Mouse (Mus musculus) MEL (cell line): Measurements from ENCODE around the gene Slc25a44. TPM values are rescaled to one million over a fixed set of nuclear protein-coding genes. Genes with fewer than 3 reads are reported as not detected.
A peak's percentile ranks its signal among the peaks of the same experiment; 100 is the strongest.

Source experiments
- DNase-seq: peaks from one replicate; pipeline ENCODE4 v3.0.0; 2011; ENCODE audit warnings: low read depth, low spot score
- H3K27ac ChIP-seq: 2 replicates; pipeline ENCODE4 v1.5.1; 2012; ENCODE audit warnings: low read depth, mild to moderate bottlenecking, control low read depth, low read length, moderate library complexity; ENCODE audit not compliant: control insufficient read depth
- H3K27me3 ChIP-seq, 2 experiments: fragments of 150-350 bp in 1 of 2; sonication (generic) in 1 of 2; 2 replicates each; pipeline ENCODE4 v1.6.1; 2012; ENCODE audit warnings: low read length in 2 of 2, mild to moderate bottlenecking in 2 of 2, improper control_type of control experiment in 1 of 2, moderate library complexity in 1 of 2; ENCODE audit not compliant: insufficient read depth in 2 of 2, control insufficient read depth in 1 of 2
- H3K36me3 ChIP-seq, 2 experiments: 2 replicates each; pipeline ENCODE4 v1.6.1; 2012 to 2014; ENCODE audit warnings: low read length in 2 of 2, improper control_type of control experiment in 1 of 2, inconsistent platforms in 1 of 2, mild to moderate bottlenecking in 1 of 2; ENCODE audit not compliant: insufficient read depth in 2 of 2, control insufficient read depth in 1 of 2
- H3K4me1 ChIP-seq, 2 experiments: fragments of 150-350 bp in 1 of 2; sonication (generic) in 1 of 2; 2 replicates each; pipeline ENCODE4 v1.6.1; 2012; ENCODE audit warnings: low read length in 2 of 2, improper control_type of control experiment in 1 of 2, mild to moderate bottlenecking in 1 of 2; ENCODE audit not compliant: insufficient read depth in 2 of 2, control insufficient read depth in 1 of 2
- H3K4me3 ChIP-seq, 2 experiments: fragments of 150-350 bp in 1 of 2; sonication (generic) in 1 of 2; 2 replicates each; pipeline ENCODE4 v1.5.1; 2012; ENCODE audit warnings: low read depth in 2 of 2, low read length in 2 of 2, mild to moderate bottlenecking in 2 of 2, moderate library complexity in 2 of 2, control low read depth in 1 of 2, improper control_type of control experiment in 1 of 2; ENCODE audit not compliant: control insufficient read depth in 1 of 2, insufficient read depth in 1 of 2
- H3K79me2 ChIP-seq: 2 replicates; pipeline ENCODE4 v1.6.1; 2012; ENCODE audit warnings: mild to moderate bottlenecking, low read length, moderate library complexity; ENCODE audit not compliant: control insufficient read depth, poor library complexity, insufficient read depth
- H3K9ac ChIP-seq: 2 replicates; pipeline ENCODE4 v1.6.1; 2012; ENCODE audit warnings: low read depth, mild to moderate bottlenecking, control low read depth, low read length, moderate library complexity; ENCODE audit not compliant: control insufficient read depth, poor library complexity, severe bottlenecking
- H3K9me3 ChIP-seq: fragments of 150-350 bp; sonication (generic); replicated peaks from 2 replicates; pipeline ENCODE4 v1.6.1; 2012; ENCODE audit warnings: mild to moderate bottlenecking, low read length, improper control_type of control experiment, moderate library complexity; ENCODE audit not compliant: insufficient read depth
- BHLHE40 ChIP-seq: IDR thresholded peaks from 2 replicates; pipeline ENCODE4 v1.6.1; 2012; ENCODE audit warnings: low read depth, mild to moderate bottlenecking, inconsistent platforms, low read length, improper control_type of control experiment, borderline replicate concordance
- CHD2 ChIP-seq: IDR thresholded peaks from 2 replicates; pipeline ENCODE4 v1.6.1; 2011; ENCODE audit warnings: low read length, improper control_type of control experiment
- CTCF ChIP-seq, 3 experiments: IDR thresholded peaks in 2 of 3; conservative IDR thresholded peaks in 1 of 3; 2 replicates each; pipeline ENCODE4 v1.5.1; 2011 to 2012; ENCODE audit warnings: low read length in 3 of 3, low read depth in 2 of 3, mild to moderate bottlenecking in 2 of 3, improper control_type of control experiment in 1 of 3, inconsistent platforms in 1 of 3, mixed read lengths in 1 of 3, moderate library complexity in 1 of 3; ENCODE audit not compliant: control insufficient read depth in 1 of 3, insufficient read depth in 1 of 3, poor library complexity in 1 of 3, severe bottlenecking in 1 of 3
- EP300 ChIP-seq, 2 experiments: IDR thresholded peaks; 2 replicates each; pipeline ENCODE4 v1.6.1; 2011; ENCODE audit warnings: improper control_type of control experiment in 2 of 2, low read length in 2 of 2, low read depth in 1 of 2, mild to moderate bottlenecking in 1 of 2
- ETS1 ChIP-seq: IDR thresholded peaks from 2 replicates; pipeline ENCODE4 v1.6.1; 2012; ENCODE audit warnings: low read depth, mild to moderate bottlenecking, inconsistent platforms, low read length, improper control_type of control experiment, moderate library complexity
- JUND ChIP-seq: IDR thresholded peaks from 2 replicates; pipeline ENCODE4 v1.6.1; 2011; ENCODE audit warnings: low read depth, mild to moderate bottlenecking, improper control_type of control experiment, low read length
- MAZ ChIP-seq: IDR thresholded peaks from 2 replicates; pipeline ENCODE4 v1.6.1; 2012; ENCODE audit warnings: low read depth, mild to moderate bottlenecking, inconsistent platforms, low read length, improper control_type of control experiment
- MEF2A ChIP-seq: IDR thresholded peaks from 2 replicates; pipeline ENCODE4 v1.6.1; 2014; ENCODE audit warnings: low read depth, mild to moderate bottlenecking, inconsistent platforms, low read length, improper control_type of control experiment; ENCODE audit not compliant: poor library complexity, insufficient replicate concordance, severe bottlenecking; ENCODE audit errors: extremely low read depth
- MYC ChIP-seq: IDR thresholded peaks from 2 replicates; pipeline ENCODE4 v1.6.1; 2011; ENCODE audit warnings: low read depth, mild to moderate bottlenecking, low read length, improper control_type of control experiment, moderate library complexity
- NELFE ChIP-seq: IDR thresholded peaks from 2 replicates; pipeline ENCODE4 v1.6.1; 2011; ENCODE audit warnings: low read depth, low read length, improper control_type of control experiment
- POLR2A ChIP-seq, 2 experiments: IDR thresholded peaks; 2 replicates each; pipeline ENCODE4 v1.6.1; 2011 to 2012; ENCODE audit warnings: low read length in 2 of 2, mild to moderate bottlenecking in 2 of 2, control low read depth in 1 of 2, improper control_type of control experiment in 1 of 2, low read depth in 1 of 2, moderate library complexity in 1 of 2; ENCODE audit not compliant: control insufficient read depth in 1 of 2, insufficient read depth in 1 of 2, poor library complexity in 1 of 2
- POLR2AphosphoS2 ChIP-seq: IDR thresholded peaks from 2 replicates; pipeline ENCODE4 v1.6.1; 2011; ENCODE audit warnings: low read length, improper control_type of control experiment
- RCOR1 ChIP-seq: IDR thresholded peaks from 2 replicates; pipeline ENCODE4 v1.6.1; 2012; ENCODE audit warnings: low read depth, mild to moderate bottlenecking, inconsistent platforms, low read length, improper control_type of control experiment
- SMC3 ChIP-seq: IDR thresholded peaks from 2 replicates; pipeline ENCODE4 v1.6.1; 2011; ENCODE audit warnings: low read depth, low read length, improper control_type of control experiment
- TAL1 ChIP-seq: IDR thresholded peaks from 2 replicates; pipeline ENCODE4 v1.6.1; 2012; ENCODE audit warnings: mild to moderate bottlenecking, inconsistent platforms, low read length, moderate library complexity, mixed read lengths
- USF1 ChIP-seq: IDR thresholded peaks from 2 replicates; pipeline ENCODE4 v1.6.1; 2014; ENCODE audit warnings: low read depth, mild to moderate bottlenecking, inconsistent platforms, low read length, improper control_type of control experiment, moderate library complexity
- USF2 ChIP-seq, 2 experiments: IDR thresholded peaks; 2 replicates each; pipeline ENCODE4 v1.6.1; 2011 to 2012; ENCODE audit warnings: improper control_type of control experiment in 2 of 2, low read length in 2 of 2, borderline replicate concordance in 1 of 2, inconsistent platforms in 1 of 2, low read depth in 1 of 2, mild to moderate bottlenecking in 1 of 2; ENCODE audit not compliant: insufficient read depth in 1 of 2
- ZMIZ1 ChIP-seq: IDR thresholded peaks from 2 replicates; pipeline ENCODE4 v1.6.1; 2012; ENCODE audit warnings: low read depth, mild to moderate bottlenecking, inconsistent platforms, low read length, improper control_type of control experiment, moderate library complexity
- polyA plus RNA-seq, 2 experiments: library from polyadenylated mRNA; stranded (reverse) in 1 of 2; unstranded in 1 of 2; fragments of >175 nt in 1 of 2; fragments of >200 nt in 1 of 2; gene quantifications; 2 replicates each; pipeline versions ENCODE4 v1.2.1 to v1.2.4; 2012; ENCODE audit warnings: low replicate concordance in 2 of 2, low read depth in 1 of 2; ENCODE audit not compliant: insufficient read length in 2 of 2, insufficient read depth in 1 of 2, missing spikeins in 1 of 2
- total RNA-seq: library from RNA; depleted of rRNA; stranded (reverse); fragments of 300-350 nt; gene quantifications from 2 replicates; pipeline ENCODE4 v1.2.3, GENCODE M21; 2012

Slc25a44 gene
- total and polyA plus RNA-seq, 3 experiments = 30.5 to 34.6 TPM; not detected in 1

- H3K4me3 ChIP-seq = no peak overlapping the region
These were observed 11.7 kb upstream of the Slc25a44 start for GRCm38 (mm10) chr3:88436395-88437201.

DNA sequence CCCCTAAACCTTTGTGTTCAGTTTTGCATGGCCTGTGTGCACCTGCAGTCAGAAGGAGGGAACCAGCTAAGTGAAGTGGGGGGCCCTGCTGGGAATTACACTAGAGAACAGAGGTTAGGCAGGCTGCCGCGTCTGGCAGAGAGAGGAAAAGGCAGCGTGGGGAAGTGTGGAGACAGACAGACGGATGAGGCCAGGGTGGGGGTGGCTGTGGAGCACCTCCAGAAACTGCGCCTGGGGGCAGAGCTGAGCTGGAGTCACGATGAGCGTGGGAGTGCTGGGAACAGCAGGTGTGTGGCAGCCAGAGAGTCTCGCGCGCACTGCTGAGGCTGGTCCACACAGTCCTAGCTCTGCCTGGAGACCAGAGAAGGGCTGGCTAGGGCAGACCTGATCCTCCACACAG is 10.6 kb upstream of the Slc25a44 start:
- H3K4me3 ChIP-seq = no peak overlapping the region
- no peak overlapping the region for H3K27ac ChIP-seq
- H3K27me3 ChIP-seq = no peaks in the 10 kb centered on the region
- H3K79me2 ChIP-seq = no peaks in the 10 kb centered on the region
- TF ChIP-seq JUND (no peak), TAL1 (no peak), USF2 (IDR thresholded peaks at IDR 0.05; ENCODE audit: borderline replicate concordance in 1 of 2, insufficient read depth in 1 of 2, low read depth in 1 of 2, low read length in 2 of 2) (no peak), RCOR1 (no peak), POLR2AphosphoS2 (no peak), CHD2 (no peak), MEF2A (no peak), SMC3 (no peak), MAZ (no peak), ETS1 (no peak), ZMIZ1 (no peak), BHLHE40 (no peak), POLR2A (IDR thresholded peaks at IDR 0.05; ENCODE audit: control insufficient read depth in 1 of 2, insufficient read depth in 1 of 2, low read depth in 1 of 2, low read length in 2 of 2, poor library complexity in 1 of 2) (no peak), MYC (no peak), CTCF (IDR thresholded peaks at IDR 0.05 in 2 of 3, conservative IDR thresholded peaks at IDR 0.05 in 1 of 3; ENCODE audit: control insufficient read depth in 1 of 3, insufficient read depth in 1 of 3, low read depth in 2 of 3, low read length in 3 of 3, poor library complexity in 1 of 3, severe bottlenecking in 1 of 3) (no peak), EP300 (IDR thresholded peaks at IDR 0.05; ENCODE audit: low read depth in 1 of 2, low read length in 2 of 2) (no peak), USF1 (no peak), NELFE (no peak)
- H3K36me3 ChIP-seq = no peaks in the 10 kb centered on the region
- no peak overlapping the region for H3K9ac ChIP-seq
- H3K9me3 ChIP-seq = no peaks in the 10 kb centered on the region
- H3K4me1 ChIP-seq = no peaks in the 10 kb centered on the region
- no peak for DNase-seq

More at GRCm38 (mm10) chr3:88436395-88437201, 11.7 kb upstream of the Slc25a44 start:
- Histone ChIP-seq H3K9me3 (no peaks in the 10 kb centered on the region), H3K27ac (no peak overlapping the region), H3K4me1 (no peaks in the 10 kb centered on the region)
- TF ChIP-seq CTCF (IDR thresholded peaks at IDR 0.05 in 2 of 3, conservative IDR thresholded peaks at IDR 0.05 in 1 of 3; ENCODE audit: control insufficient read depth in 1 of 3, insufficient read depth in 1 of 3, low read depth in 2 of 3, low read length in 3 of 3, poor library complexity in 1 of 3, severe bottlenecking in 1 of 3) (peak in 1 of 3 experiments; percentile 39; a peak in 1 of 6 replicates), TAL1 (no peak)
- TF ChIP-seq, all 39 proteins: peak for 1
- Histone ChIP-seq H3K9ac (no peak overlapping the region), H3K79me2 (no peaks in the 10 kb centered on the region), H3K36me3 (no peaks in the 10 kb centered on the region), H3K27me3 (no peaks in the 10 kb centered on the region)
- DNase-seq = no peak
